Mouse (Mus musculus) ES-Bruce4 (cell line): Measurements from ENCODE around the gene Myo1e.

Experiments
- CTCF ChIP-seq: IDR thresholded peaks from one replicate; pipeline ENCODE4 v1.8.1; 2011; ENCODE audit warnings: low read depth, low read length
- POLR2A ChIP-seq: IDR thresholded peaks from one replicate; pipeline ENCODE4 v1.8.1; 2011; ENCODE audit warnings: low read length; ENCODE audit not compliant: insufficient read depth

DNA sequence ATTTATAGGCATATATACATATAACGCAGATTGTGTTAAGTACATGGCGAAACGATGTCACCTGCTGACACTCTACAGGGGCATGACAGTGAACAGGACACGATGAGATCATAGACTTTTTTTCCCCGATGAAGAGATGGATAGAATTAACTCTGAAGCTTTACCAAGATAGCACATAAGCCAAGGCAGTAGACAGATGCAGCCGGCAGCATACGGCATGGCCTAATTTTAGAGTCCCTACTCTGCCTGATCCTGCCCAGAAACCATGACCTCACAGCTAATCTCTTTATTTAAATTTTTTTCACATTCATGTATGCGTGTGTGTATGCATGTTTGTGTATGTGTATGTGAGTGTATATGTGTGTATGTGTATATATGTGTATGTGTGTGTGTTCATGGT, 9.2 kb upstream of the Myo1e start:
- no peak for TF ChIP-seq POLR2A
- no peak for TF ChIP-seq CTCF
